Mouse (Mus musculus) neural tube, embryonic 11.5 days (tissue): Measurements from ENCODE around the gene Apc2. TPM values are rescaled to one million over a fixed set of nuclear protein-coding genes. Genes with fewer than 3 reads are reported as not detected.
A peak's percentile ranks its signal among the peaks of the same experiment; 100 is the strongest.

Experiments used
- ATAC-seq: fragments of 200-750 bp; cut with Nextera tagmentation; 2 replicates; pipeline ENCODE4 v1.8.0; 2017; ENCODE audit warnings: moderate number of reproducible peaks, mild to moderate bottlenecking, moderate TSS enrichment, moderate library complexity; ENCODE audit not compliant: insufficient read depth, low FRiP score, low TSS enrichment
- DNase-seq: peaks from one replicate; pipeline ENCODE4 v3.0.0-alpha.2; 2015; ENCODE audit warnings: low spot score
- H3K27ac ChIP-seq: fragments of 300-500 bp; sonication (generic); 2 replicates; pipeline ENCODE4 v1.5.1; 2014; ENCODE audit warnings: low read depth, mild to moderate bottlenecking, low read length
- H3K27me3 ChIP-seq: fragments of 300-500 bp; sonication (generic); 2 replicates; pipeline ENCODE4 v1.6.1; 2014; ENCODE audit warnings: mild to moderate bottlenecking, low read length, mixed read lengths; ENCODE audit not compliant: control insufficient read depth, insufficient read depth
- H3K36me3 ChIP-seq: fragments of 300-500 bp; sonication (generic); 2 replicates; pipeline ENCODE4 v1.6.1; 2014; ENCODE audit warnings: mild to moderate bottlenecking, low read length, moderate library complexity, mixed read lengths; ENCODE audit not compliant: control insufficient read depth, insufficient read depth
- H3K4me1 ChIP-seq: fragments of 300-500 bp; sonication (generic); 2 replicates; pipeline ENCODE4 v1.6.1; 2014; ENCODE audit warnings: low read length, mixed read lengths; ENCODE audit not compliant: control insufficient read depth, insufficient read depth
- H3K4me2 ChIP-seq: fragments of 300-500 bp; sonication (generic); 2 replicates; pipeline ENCODE4 v1.6.1; 2014; ENCODE audit warnings: low read depth, mild to moderate bottlenecking, moderate library complexity
- H3K4me3 ChIP-seq: fragments of 300-500 bp; sonication (generic); 2 replicates; pipeline ENCODE4 v1.5.1; 2014; ENCODE audit warnings: low read depth, low read length
- H3K9ac ChIP-seq: fragments of 300-500 bp; sonication (generic); 2 replicates; pipeline ENCODE4 v1.6.1; 2014; ENCODE audit warnings: mild to moderate bottlenecking, low read length
- H3K9me3 ChIP-seq: fragments of 300-500 bp; sonication (generic); 2 replicates; pipeline ENCODE4 v1.6.1; 2016; ENCODE audit warnings: low read length; ENCODE audit not compliant: control insufficient read depth
- WGBS: fragments of 180-500 bp; shearing (Covaris S2); extraction: QIAGEN DNeasy Blood & Tissue Kit; methylation state at CpG from one replicate; pipeline ENCODE4 v1.1.7; 2014; 5-methylcytosine and 5-hydroxymethylcytosine counted together
- polyA plus RNA-seq: library from polyadenylated mRNA; unstranded; fragments of >200 nt; fragmentation: Nextera tagmentation; extraction: Ambion mirVana; gene quantifications from 2 replicates; pipeline ENCODE4 v1.2.1, GENCODE M21; 2014

The Apc2 gene
- polyA plus RNA-seq, 1 experiment from 2014 or later: 81.4 TPM

DNA sequence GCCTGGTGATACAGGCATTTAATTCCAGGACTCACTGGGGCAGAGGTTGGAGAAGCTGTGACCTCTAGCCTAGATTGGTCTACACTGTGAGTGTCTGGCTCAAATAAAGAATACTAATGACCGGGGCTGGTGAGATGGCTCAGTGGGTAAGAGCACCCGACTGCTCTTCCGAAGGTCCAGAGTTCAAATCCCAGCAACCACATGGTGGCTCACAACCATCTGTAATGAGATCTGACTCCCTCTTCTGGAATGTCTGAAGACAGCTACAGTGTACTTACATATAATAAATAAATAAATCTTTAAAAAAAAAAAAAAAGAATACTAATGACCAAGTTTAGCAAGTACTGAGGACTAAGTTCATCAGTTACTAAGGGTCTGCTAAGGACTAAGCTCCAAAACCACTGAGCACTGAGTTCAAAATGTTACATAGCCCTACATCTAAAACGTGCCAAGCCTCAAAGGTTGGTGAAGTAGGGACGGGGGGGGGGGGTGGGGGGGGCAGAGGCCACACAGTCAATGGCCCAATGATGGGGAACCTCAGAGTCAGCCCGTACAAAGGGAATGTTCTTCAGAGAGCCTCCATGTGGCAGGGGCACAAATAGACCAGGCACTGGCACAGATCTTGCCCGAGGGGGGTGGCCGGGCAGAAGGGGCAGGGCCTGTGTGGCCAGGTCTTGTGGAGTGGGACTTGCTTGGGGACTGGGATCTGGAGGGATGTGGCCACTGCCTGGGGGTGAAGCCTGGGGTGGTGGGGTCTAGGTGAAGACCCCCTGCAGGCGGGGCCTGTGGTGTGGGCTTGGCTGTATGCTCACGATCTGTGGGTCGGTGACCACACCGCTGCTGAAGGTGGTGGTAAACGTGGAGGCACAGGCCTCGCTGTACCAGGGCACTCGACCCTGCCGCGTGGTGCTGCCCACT, 28.6 kb downstream of the Apc2 start:
- no peak overlapping the region; the same call in 1 of the 2 replicates for H3K4me2 ChIP-seq
- DNase-seq (no peak), ATAC-seq (no peak)
- no peak overlapping the region for H3K4me3 ChIP-seq
- no peaks in the 10 kb centered on the region for H3K36me3 ChIP-seq
- whole genome bisulfite sequencing: 81% methylated on average over 17 of the region's 17 CpGs
- no peaks in the 10 kb centered on the region for H3K9me3 ChIP-seq
- H3K9ac ChIP-seq: no peak overlapping the region
- peaks cover 13% of the 10 kb centered on the region for H3K4me1 ChIP-seq
- H3K27ac ChIP-seq: no peak overlapping the region
- no peaks in the 10 kb centered on the region for H3K27me3 ChIP-seq

DNA sequence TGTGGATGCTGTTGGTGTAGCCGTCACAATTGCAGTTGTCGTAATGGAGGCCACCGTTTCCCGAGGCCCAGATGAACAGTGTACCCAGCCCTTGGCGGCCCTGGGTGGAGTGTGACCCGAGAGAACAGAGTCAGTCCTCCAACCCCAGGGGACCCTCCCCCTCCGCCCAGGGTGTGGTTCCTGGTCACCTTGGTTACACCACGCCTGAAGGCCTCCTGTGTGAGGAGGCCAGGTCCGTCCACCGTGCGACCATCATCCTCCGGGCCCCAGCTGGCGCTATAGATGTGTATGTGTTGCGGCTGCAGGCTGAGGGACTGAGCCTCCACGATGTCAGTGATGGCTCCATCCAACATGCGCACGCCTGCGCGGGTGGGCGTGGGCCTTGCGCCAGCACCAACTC, 29.3 kb downstream of the Apc2 start:
- DNase-seq (no peak), ATAC-seq (no peak)
- Histone ChIP-seq H3K36me3 (no peaks in the 10 kb centered on the region), H3K4me1 (peaks cover 8% of the 10 kb centered on the region), H3K27ac (no peak overlapping the region), H3K4me2 (no peak overlapping the region), H3K9me3 (no peaks in the 10 kb centered on the region), H3K4me3 (no peak overlapping the region), H3K27me3 (no peaks in the 10 kb centered on the region), H3K9ac (no peak overlapping the region)
- WGBS: 77% methylated on average over 21 of the region's 21 CpGs

DNA sequence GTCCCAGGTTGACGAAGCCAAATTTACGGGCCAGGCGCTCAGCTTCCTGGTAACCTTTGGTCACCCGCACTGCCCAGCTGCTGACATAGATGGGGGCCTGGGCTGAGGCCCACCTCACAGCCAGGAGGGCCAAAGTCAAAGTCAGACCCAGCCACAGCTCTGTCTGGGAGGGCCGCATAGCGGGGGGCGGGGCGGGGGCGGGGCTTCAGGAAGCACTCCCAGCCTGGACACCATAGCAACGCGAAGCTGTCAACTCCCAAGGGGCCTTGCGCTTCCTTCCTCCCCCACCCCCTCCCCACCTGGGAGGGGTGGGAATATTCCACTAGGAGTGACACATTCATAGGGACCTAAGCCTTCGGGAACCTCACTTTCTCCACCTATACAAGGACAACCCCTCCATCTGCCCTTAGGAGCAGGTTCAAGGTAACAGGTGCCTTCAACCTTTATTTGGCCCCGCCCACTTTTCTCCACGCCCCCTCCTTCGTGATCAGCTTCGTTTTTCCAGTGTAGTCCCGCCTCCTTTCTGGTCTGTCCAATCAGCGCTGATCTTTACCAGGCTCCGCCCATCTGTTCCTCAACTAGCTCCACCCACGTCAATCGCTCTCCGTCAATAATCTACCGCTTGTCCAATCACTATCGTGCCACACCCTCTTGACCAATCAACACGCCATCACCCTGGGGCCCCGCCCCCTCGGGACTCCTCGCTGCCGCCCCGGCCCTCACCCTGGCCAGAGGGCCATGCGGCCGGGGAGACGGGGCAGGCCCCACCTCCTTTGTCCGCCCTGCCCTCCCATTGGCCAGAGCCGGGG, 33.7 kb downstream of the Apc2 start, which contains the start of the genes Pcsk4 and Reep6:
Gene Pcsk4 (minus strand): TSS at position 226 of the 809 bp plus-strand sequence.
Gene Reep6 (plus strand): TSS at position 681 of the 809 bp plus-strand sequence.
- 6% methylated on average over 33 of the region's 36 CpGs for WGBS
- DNase-seq: peak; percentile 99
- ATAC-seq: peak; percentile 95
- peaks cover 7% of the 10 kb centered on the region for H3K4me1 ChIP-seq
- no peaks in the 10 kb centered on the region for H3K9me3 ChIP-seq
- H3K9ac ChIP-seq: peak within 1 kb of the TSS; percentile 44
- no peaks in the 10 kb centered on the region for H3K36me3 ChIP-seq
- peak within 1 kb of the TSS; percentile 81 for H3K4me2 ChIP-seq
- peak within 1 kb of the TSS; percentile 37 for H3K4me3 ChIP-seq
- H3K27me3 ChIP-seq: peaks cover 3% of the 10 kb centered on the region
- no peak within 1 kb of the TSS for H3K27ac ChIP-seq

DNA sequence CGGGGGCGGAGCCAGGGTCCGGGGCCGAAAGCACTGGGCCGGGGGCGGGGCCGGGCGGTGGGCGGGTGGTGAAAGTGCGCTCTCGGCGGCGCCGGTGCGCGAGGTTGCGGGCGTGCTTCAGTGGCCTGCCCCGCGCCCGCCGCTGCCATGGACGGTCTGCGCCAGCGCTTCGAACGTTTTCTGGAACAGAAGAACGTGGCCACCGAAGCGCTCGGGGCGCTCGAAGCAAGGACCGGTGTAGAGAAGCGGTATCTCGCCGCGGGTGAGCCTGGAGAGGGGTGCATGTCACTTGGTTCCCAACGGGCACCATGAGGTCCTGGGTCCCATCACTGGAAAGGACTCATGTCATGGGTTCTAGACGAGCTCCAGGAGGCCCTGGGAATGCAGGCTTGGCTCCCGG, 34.3 kb downstream of the Apc2 start:
- Histone ChIP-seq H3K9me3 (no peaks in the 10 kb centered on the region), H3K9ac (peak overlapping the region; percentile 44; the same call in 1 of the 2 replicates), H3K36me3 (no peaks in the 10 kb centered on the region), H3K4me3 (peak overlapping the region; percentile 37), H3K4me2 (peak overlapping the region; percentile 81), H3K27ac (no peak overlapping the region), H3K27me3 (peaks cover 3% of the 10 kb centered on the region), H3K4me1 (peaks cover 7% of the 10 kb centered on the region)
- WGBS: under 1% methylated on average over 33 of the region's 41 CpGs
- no peak for DNase-seq
- no peak for ATAC-seq

DNA sequence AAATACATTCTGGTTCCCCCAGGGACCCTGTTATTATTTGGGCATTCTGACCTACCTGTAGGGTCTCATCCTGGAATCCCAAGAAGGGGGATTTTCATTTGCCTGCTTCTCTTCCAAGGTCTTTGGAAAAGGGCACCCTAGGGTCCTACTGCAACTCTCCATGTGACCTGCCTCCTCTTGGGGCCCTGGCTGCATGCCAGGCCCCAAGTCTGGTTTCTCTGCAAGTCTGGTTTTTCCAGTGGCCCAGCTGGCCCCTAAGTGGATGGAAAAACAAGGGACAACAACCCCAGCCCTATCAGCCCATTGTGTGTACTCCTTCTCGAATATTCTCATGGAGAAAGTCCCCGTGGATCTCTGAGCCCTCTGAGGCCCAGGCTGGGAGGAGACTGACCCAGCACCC, 35.1 kb downstream of the Apc2 start:
- no peaks in the 10 kb centered on the region for H3K9me3 ChIP-seq
- 86% methylated on average over 2 of the region's 2 CpGs for WGBS
- peaks cover 7% of the 10 kb centered on the region for H3K4me1 ChIP-seq
- ATAC-seq (no peak), DNase-seq (no peak)
- peaks cover 3% of the 10 kb centered on the region for H3K27me3 ChIP-seq
- H3K9ac ChIP-seq: no peak overlapping the region
- H3K4me2 ChIP-seq: peak overlapping the region; percentile 81
- H3K36me3 ChIP-seq: no peaks in the 10 kb centered on the region
- no peak overlapping the region for H3K4me3 ChIP-seq
- no peak overlapping the region for H3K27ac ChIP-seq

DNA sequence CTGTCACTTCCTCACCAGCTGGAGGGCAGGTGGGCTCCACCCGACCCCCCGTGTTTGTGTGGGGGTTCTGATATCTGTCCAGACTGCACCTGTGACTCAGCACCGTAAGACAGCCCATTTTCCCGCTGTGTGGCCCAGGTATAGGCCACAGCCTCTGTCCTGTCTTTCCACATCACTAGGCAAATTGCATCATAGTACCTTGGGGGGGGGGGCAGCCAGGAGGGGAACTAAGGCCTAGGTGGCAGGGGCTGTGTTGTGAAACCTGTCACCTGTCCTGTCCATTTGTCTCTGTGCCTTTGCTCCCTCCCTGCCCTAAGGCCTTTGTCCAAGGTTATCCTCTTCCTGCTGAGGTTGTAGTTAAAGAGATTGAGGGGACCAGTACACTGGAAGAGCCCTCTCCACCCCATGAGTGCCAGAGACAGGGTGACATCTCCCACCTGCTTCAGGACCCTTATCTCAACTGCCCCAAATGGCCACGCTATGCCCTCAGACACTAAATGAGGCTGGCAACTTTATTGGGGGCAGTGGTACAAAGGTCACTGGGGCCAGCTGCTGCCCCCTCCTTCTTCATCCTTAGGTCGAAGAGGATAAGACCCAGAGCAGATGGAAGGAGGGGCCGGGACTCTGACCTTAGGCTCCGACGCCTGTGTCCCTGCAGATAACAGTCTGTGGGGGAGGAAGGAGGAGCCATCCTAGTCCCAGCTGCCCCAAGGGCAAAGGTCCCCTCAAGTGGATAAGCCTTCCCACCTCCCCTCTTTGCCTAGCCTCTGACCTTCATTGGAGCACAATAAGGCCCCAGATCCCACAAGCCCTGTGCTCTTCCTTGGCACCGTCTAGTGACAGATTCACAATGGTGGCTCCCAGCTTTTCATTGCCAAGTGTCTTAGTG, 36.1 kb downstream of the Apc2 start:
- ATAC-seq (no peak), DNase-seq (no peak)
- H3K27me3 ChIP-seq: peaks cover 3% of the 10 kb centered on the region
- no peak overlapping the region for H3K27ac ChIP-seq
- no peak overlapping the region for H3K9ac ChIP-seq
- no peak overlapping the region for H3K4me3 ChIP-seq
- WGBS: 68% methylated on average over 10 of the region's 10 CpGs
- H3K4me1 ChIP-seq: peaks cover 7% of the 10 kb centered on the region
- no peak overlapping the region for H3K4me2 ChIP-seq
- H3K36me3 ChIP-seq: no peaks in the 10 kb centered on the region
- no peaks in the 10 kb centered on the region for H3K9me3 ChIP-seq

DNA sequence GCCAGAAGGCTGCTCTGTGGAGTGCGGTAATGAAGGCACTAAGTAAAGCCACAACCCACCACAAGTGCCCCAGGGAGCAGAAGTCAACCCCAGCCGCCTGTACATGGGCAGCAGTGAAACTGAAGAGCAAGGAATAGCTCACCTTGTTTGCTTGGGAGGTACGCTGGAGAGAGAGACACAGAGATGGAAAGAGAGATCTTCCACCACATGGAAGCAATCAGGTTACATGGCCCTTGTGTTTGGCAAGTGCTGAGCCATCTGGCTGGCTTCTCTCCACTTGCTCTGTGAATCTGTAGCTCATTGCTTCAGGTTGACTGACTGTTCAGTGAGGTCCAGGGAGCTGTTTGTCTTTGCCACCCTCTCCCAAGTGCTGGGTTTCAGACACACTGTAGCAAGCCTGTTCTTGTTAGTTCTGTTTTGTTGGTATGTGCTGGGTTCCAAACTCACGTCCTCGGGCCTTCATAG, 36.8 kb downstream of the Apc2 start:
- H3K27ac ChIP-seq: no peak overlapping the region
- peaks cover 3% of the 10 kb centered on the region for H3K27me3 ChIP-seq
- no peaks in the 10 kb centered on the region for H3K36me3 ChIP-seq
- DNase-seq: no peak
- 78% methylated on average over 5 of the region's 5 CpGs for WGBS
- H3K4me1 ChIP-seq: peaks cover 7% of the 10 kb centered on the region
- no peak overlapping the region for H3K9ac ChIP-seq
- no peak for ATAC-seq
- H3K9me3 ChIP-seq: no peaks in the 10 kb centered on the region
- no peak overlapping the region for H3K4me2 ChIP-seq
- H3K4me3 ChIP-seq: no peak overlapping the region

DNA sequence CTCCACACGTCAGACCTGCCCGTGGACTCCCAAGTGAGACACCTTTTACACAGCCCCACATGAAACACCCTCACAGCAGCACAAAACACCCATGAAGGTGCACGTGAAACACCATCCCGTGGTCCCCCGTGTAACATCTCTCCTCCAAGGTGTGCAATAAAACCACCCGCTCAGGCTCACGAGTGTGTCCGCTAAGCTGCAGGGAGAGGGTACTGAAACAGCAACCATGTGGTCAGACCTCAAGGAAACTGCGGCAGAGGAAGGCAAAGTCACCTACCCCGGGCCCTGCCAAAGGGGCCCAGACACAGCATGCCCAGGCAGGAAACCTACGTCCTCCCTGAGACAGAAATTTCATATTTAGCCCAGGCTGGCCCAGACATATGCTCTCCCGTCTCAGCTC, 40.5 kb downstream of the Apc2 start:
- Histone ChIP-seq H3K9ac (no peak overlapping the region), H3K4me3 (no peak overlapping the region), H3K9me3 (no peaks in the 10 kb centered on the region), H3K27ac (no peak overlapping the region), H3K36me3 (no peaks in the 10 kb centered on the region), H3K4me1 (0 out of 2 replicates have a peak, but pooled peaks cover 2% of the 10 kb centered on the region), H3K27me3 (peaks cover 17% of the 10 kb centered on the region), H3K4me2 (no peak overlapping the region)
- 86% methylated on average over 12 of the region's 12 CpGs for WGBS
- no peak for DNase-seq
- no peak for ATAC-seq
